Mouse (Mus musculus) induced T-regulatory cell, adult 2 months (primary cell): ENCODE data around the gene Zmynd11.

Source experiments
- DNase-seq: peaks from one replicate; pipeline ENCODE4 v3.0.0-alpha.2; 2012; ENCODE audit warnings: low read depth

Gene Zmynd11

DNA sequence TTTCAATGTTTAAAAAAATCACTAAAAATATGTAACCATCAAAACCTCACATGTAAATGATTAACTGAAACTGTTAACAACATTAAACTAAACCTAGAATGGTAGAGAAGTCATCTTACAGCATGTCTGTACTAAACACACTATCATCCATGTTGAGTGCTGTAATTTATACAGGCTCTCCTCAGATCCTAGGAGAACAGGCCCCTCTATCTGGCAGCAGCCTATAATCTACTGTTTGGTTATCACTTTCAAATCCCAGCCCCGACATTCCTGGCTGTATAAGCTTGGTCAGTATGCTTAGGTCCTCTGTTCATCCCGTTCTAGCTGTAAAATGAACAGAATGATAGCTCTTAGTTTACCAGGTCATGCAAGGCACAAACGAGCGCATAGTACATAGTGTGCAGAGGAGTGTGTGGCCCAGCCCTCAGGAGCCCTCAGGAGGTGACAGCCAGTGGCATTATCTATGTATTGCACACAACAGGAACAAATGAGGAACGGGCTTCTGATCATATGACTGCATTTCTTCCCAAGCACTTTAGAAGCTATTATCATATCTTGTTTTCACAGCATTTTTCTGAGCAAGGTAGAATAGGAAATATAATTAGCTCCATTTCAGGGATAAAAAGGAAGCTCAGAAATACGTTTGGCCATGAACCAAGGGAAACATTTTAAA, 51.5 kb downstream of the Zmynd11 start:
- DNase-seq = no peak

DNA sequence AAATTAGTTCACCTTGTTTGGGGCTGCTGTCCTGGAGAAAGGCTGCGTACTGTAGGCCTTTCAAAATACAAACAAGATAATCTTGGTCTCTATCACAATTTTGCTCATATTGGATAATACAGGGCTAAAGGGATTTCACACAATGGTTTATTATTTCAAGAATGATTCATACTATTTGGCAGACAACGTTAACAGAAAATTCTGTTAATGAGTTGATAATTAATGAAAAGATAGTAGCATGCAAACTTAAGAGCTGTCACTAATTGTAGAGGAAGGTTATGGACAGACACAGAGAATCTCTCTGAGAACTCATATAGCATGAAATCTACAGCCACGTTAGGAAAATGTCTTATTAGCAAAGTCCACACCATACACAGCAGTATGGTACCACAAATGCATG, 52.2 kb downstream of the Zmynd11 start:
- no peak for DNase-seq

DNA sequence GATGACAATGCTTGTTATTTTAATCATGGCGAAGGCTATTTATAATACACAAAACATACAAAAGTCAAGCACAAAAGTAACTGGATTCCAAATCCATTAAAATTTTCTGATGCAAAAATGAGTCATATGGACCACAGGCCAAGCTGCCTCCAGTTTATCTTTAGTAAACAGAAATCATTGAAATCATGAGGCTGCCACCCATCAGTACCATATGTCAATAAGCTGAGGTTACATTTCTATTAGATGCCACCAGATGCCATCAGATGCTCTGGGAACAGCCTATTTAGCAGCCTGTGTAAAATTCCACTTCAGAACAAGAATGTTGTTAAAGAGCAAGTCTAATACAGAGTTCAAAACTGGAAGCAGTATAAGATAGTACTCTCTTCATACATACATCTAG, 52.7 kb downstream of the Zmynd11 start:
- DNase-seq = peak; percentile 7

DNA sequence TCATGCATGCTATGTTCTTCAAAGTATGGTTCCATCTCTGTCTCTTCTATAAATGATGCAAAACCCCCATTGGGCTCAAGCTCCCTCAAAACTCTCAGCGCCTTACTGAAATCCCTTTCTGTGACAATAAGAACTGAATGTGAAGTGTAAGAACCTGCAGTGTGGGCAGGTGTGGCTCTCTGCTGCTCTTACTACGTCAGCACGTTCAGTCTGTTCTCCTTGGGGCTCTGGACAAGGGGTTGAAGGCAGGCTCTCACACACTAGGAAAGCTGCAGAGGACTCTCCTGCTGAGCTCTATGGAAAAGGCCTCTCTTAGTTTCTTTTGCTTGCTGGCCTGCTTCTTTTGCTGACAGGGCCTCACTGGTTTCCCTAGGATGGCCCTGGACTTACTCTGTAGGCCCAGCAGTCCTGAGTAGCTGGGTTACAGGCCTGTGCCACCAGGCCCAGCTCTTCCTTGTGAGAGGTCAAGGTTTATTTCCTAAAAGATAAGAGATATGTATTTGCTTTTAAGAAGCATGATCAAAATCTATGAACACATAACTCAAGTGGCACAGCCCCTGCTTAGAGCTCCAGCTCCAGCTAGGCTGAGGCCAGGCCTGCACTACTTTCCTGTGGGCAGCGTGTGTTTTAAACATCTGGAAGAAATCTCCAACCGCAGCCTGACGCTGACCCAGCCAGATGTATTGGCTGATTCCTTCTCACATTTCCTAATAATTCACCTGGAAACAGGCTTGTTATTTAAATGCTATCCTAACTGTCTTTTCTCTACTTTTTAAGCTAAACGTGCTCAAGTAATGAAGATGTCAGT, 56.5 kb downstream of the Zmynd11 start:
- DNase-seq = no peak

DNA sequence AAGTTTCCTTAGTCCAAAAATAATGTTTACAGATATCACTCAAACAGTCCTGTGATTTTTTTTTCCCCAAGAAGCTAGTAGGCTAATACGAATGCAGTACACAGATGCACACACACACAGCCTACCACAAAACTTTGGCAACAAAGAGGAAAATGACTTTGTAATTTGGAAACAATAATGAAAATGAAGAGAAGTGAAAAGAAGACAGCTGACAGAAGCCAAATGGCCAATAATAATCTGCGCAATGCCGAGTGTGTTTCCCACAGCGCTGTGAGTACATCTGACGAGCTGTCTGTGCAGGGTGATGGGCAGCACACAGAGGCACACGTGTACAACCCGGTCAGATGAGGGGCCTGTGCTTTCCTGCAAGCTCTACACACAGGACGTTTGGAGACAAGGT, 58.4 kb downstream of the Zmynd11 start:
- no peak for DNase-seq

DNA sequence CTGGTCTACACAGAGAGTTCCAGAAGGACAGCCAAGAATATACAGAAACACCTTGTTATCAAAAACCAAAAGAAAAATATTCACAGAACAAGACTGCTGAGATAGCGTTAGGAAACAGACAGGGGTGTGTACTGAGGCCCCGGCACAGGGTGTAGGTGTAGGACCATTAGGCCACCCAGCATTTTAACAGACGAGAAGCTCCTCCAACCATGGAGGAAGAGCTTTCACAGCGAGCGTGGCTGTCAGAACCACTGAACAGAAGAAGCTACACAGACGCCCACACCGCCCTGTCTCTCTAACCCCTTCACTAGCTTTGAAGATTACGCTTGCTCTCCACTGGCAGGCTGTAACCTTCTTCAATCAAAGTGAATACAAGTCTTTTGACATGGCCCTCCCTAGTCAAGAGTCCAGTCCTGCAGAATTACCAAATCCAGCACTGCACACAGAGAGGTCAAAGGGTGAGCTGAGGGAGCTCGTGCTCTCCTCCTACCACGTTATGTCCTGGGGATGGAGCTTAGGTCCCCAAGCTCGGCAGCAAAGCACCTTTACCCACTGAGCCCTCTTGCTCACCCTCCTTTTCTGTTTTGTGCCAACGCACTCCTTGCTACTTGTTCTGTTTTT, 62.4 kb downstream of the Zmynd11 start:
- DNase-seq = no peak

DNA sequence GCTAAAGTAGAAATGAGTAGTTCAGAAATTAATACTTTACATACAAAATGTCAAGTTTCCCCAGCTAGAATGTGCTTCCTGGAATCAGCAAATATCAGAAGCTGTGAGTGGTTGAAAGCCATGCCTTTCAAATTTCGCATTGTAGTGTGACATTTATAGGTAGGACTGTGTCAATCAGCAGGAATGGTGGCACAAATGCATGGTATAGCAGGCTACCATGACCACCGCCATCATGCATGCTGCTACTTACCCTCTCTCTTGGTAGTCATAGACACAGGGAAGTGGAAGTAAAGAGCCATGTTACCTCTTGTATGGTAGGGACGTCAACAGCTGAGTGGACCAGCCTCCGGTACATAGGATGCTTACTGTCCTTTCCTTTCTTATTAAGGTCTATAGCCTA, 67.8 kb downstream of the Zmynd11 start:
- DNase-seq = no peak

DNA sequence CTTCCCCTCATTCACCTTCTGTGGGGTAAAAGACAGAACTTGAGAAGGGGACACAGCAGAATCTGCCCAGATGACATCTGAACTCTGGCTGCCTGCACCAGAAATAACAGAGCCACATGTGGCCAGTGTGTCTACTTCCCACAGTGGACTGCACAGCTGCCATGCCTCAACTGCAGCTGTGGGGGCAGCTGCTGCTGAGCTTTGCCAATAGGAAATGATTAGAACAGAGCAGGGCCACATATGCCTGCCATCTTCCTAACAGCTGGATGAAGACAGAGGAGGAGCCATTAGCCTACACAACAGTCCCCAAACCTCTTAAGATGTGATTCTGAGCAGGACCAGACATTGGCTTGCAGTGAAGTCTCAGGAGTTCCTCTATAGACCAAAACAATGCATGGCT, 69.3 kb downstream of the Zmynd11 start:
- DNase-seq = no peak

DNA sequence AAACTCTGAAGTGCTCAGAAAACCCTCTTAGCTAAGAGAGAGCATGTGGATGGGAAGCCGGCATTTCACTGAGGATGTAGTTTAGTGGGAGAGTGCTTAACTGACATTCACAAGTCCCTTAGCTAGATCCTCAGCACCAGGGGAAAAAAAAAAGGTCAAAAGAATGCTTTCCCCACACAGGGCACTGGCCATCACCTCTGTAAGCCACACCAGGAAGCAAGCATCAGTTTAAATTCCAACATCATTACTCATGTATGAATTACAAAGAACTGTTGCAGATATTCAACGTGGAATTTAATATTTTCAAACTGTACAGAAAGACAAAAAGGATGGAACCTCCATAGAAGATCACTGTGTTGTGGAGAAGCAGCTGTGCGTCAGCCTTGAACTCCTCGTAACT, 69.7 kb downstream of the Zmynd11 start:
- no peak for DNase-seq

DNA sequence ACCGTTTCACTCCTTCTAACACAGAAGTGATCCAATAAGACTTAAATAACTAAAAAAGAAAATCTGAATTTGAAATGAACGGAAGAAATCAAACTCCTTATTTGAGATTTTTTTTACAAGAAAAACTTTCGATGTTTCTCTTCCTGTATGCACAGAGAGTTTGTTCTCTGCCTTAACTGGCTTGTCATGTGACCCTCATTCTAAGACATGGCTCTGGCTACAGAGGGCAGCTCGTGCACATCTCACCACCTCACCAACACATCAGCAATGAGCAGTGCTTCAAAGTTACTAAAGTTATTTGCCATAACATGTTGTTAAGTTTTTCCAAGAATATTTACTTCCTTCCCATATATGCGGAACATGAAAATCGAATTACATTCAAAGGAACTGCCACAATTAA, 70.5 kb downstream of the Zmynd11 start:
- no peak for DNase-seq

DNA sequence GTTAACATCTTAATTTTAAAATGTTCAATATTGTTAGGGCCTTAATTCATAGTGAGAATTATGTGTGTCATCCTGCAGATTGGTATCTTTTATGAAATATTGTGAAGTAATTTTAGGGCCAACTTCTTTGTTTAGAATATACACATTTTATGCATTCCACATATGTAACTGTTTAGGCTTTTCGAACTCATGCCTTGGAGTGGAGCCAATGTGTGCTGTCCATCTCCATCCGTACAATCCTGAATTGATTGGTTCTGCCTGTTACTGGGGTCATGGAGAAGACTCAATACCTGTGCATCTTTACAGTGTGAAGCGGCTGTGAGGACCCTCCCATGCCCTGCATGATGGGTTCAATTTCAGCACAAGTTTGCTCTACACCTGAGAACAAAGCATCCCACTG, 72.3 kb downstream of the Zmynd11 start:
- no peak for DNase-seq

DNA sequence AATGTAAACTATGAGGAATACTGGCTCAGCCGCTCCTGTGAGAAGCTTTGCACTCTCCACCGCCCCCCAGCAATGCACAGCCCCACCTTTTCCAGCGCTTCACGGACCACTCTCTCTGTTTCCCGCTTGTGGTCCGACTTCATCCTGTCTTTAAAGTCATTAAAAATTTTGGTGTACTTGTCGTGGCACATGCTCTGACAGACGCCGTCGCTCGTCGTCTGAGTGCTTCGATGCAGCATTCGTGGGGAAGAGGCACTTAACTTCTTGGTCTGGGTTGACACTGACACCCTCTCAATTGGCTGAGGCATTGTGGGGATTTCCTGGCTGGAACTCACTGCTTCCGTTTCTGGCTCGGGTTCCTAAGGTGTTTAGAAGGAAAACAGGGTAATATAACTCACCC, 75.8 kb downstream of the Zmynd11 start:
- no peak for DNase-seq

DNA sequence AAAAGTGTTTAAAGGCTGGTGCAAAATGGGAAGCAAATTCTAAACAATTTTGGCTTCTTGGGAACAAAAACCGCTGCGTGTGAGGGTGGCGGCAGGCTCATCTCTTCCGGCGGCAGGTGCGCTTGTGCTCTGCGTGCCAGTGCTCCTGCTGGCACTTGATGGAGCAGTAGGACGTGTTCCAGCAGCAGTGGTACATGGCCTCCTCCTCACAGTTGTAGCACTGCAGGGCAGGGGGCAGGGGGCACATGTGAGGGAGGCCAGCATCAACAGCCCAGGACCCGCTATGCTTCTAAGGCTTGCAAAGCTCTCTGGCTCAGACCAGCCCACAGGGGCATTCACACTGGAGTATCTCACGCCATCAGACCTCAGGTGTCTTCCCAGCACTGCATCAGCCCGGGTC, 78.4 kb downstream of the Zmynd11 start:
- DNase-seq = no peak

DNA sequence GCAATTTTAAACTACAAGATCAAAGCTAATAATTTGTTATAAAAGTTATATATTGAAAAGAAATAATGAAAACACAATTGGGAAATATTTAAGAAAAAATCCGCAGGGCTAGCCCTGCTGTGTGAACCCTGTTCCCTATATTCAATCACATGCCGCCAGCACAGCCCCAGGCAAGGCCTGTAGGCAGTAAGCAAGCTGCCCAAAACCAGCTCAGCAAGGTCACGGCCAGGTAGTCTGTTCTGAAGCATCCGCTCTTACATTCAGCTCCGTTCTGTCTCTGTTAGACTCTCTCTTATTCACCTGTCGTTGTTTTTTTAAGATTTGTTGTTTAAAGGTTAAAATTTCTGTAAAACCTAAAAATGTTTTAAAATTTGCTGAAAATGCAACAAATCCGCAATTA, 78.9 kb downstream of the Zmynd11 start:
- DNase-seq = no peak

DNA sequence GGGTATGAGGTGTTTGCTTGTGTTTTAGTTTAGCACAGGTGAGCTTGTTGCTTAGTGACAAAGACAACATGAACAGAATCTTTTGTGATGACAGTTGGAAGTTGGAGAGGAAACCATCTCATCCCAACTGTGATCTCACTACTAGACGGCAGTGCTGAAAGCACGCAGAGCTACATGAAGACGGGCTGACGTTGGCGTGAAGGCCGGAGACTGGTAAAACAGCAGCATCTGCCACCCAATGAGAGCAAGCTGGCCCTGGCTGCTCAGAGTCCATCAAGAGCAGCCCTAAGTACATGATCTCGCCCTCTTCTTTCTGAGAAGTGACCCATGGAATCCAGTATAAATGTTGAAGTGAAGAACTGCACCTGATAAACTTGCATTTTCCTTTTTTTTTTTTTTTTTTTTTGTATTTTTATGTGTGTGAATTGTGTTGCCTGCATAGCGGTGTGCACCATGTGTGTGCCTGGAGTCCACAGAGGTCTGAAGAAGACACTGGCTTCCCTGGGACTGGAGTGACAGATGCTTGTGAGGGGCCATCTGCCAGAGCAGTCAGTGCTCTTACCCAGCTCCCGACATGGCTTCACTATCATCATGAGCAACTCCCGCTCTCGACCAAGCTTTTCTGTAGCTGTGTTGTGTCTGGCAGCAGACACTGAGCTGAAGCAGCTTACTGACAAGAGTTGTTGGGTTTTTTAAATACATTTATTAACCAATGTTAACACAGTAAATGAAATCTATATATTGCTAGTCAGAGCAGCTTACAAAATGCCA, 80.8 kb downstream of the Zmynd11 start:
- DNase-seq = no peak

DNA sequence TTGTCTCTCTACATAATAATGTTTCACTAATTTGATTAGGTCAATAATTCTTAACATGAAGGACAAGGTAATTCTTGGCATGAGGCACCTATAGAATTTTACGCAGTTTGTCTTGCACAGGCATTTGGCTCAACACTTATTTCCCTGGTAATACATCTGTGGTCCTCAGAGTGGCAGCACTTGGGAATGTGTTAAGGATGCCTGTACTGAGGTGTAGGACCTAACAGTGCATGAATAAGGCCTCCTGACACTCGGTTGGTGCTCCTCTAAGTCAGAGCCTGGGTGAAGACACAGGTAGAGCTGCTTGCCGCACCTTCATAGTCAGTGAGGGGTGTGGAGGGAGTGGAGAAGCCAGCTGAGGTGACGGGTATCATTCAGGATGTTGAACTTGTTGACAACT, 81.8 kb downstream of the Zmynd11 start:
- DNase-seq = no peak

DNA sequence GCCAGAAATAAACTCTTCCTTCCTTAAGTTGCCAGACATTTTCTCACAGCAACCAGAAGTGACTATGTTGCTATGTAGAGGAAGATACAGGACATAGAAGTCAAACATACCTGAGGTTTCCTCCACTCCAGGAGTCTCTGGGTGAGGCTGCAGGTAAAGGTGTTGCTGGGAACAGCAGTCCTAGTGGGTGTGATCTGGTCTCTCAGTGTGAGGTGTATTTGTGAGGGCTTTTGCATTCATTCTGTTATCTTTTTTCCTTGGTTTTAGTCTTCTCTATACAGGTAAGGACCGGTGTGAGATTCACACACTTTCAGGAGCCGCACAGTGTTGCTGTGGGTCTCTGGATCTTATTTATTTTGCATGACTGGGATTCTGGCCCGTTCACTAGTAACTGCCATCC, 83.6 kb downstream of the Zmynd11 start:
- no peak for DNase-seq

DNA sequence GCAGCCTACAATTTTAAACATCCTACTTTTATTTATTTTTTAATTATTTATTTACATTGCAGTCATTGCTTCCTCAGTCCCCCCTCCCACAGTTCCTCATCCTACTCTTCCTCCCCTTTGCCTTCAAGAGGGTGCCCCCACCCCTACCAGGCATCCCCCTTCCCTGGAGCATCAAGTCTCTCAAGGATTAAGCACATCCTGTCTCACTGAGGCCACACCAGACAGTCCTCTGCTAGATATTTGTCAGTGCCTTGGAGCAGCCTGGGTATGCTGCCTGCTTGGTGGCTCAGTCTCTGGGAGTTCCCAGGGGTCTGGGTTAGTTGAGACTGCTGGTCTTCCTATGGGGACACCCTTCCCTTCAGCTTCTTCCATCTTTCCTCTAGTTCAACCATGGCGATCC, 91.0 kb downstream of the Zmynd11 start:
- no peak for DNase-seq

DNA sequence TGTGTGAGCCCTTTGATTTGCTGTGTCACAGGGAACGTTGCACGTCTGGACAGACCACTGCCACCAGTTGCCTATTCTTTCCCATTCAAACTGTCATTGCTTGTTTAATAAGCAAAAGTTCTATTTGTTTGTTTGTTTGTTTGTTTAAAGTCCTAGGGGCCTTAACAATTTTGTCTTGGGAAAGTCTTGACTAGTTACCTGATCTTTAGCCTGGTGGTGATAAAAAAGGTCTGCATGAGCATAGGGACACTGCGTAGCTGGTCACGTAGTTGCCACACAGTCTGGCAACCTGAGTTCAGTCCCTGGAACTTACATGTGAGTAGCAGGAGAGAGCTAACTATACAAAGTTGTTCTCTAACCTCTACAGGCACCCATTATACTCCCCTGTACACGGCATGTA, 95.9 kb downstream of the Zmynd11 start:
- DNase-seq = no peak

DNA sequence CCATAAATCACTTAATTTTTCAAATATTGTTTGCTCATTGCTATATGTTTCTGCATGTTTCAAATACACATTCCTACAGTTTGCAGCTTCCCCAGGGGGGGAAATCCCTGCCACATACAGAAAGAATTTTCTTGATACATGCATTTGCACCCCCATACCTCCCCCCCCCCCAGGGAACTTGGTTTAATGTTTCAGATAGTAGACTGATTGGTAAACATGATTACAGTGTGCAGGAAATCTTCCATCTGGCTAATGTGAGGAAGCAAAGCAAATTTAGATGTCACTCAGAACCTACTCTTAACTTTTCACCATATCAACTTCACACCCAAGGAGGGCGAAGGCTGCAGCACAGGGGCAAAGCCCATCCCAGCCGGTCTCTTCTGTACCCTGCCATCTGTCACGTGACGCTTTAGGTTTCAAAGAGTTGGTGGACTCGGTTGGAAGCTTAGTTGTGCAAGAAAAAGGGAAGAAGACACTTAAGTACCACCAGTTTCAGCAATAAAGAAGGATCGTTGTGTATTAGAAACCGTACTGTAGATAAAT, 97.1 kb downstream of the Zmynd11 start:
- no peak for DNase-seq

DNA sequence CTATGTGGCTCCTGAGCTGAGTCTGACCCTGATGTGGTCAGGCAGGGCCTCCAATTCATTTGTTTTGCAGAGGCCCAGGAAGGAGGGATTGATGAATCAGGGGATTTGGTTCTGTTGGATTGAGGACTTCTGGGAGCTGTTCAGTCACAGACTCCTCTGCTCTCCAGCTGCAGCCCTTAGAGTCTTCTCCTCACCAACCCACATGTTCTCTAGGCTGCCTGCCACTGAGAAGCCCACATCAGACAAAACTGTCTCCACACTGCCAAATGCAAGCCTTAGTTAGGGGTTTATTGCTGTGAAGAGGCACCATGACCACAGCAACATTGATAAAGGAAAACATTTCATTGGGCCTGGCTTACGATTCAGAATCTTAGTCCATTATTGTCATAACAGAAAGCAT, 101.5 kb downstream of the Zmynd11 start:
- no peak for DNase-seq

DNA sequence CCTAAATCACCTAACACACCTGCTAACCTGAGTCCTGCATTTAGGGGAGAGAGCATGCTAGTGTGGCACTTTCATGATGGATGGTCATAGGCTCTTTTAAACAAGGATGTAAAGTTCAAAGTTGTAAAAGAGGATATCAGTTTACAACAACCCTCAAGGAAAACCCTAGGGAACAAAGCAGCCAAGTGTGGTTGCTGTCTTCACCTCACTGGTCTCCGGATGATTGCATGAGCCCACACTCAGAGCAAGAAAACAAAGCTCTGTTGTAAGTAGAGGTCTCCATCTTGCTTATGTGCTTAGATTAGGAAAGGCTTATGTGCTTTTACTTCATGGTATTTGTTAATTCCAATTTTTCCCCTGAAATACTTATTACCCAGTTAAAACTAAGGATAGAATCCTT, 104.4 kb downstream of the Zmynd11 start:
- no peak for DNase-seq
